14 mouse cellular contexts compared by ENCODE assay signal in genomic region chr4:91091910-91092309, GRCm38 (mm10).
A peak's percentile ranks its signal among the peaks of the same experiment; 100 is the strongest.
DNase-seq lines count a peak whose midpoint lies in the region; ATAC-seq and TF ChIP-seq lines count a peak whose summit lies in the region.
"Had no signal": no experiment of that assay in that cellular context is flagged by ENCODE, and none has a peak within 500 bp of the region (broad histone marks: within the 10 kb centered on the region; RNA-seq: fewer than 3 reads in every experiment).

No protein-coding gene starts in this region.

- 34% methylated on average over 3 of the region's 3 CpGs for WGBS in heart, postnatal 0 days
- WGBS in forebrain, embryonic 14.5 days: 60% methylated on average over 3 of the region's 3 CpGs
- WGBS in forebrain, embryonic 15.5 days: 44% methylated on average over 3 of the region's 3 CpGs
- WGBS in hindbrain, embryonic 16.5 days: 65% methylated on average over 3 of the region's 3 CpGs

- no peaks in the 10 kb centered on the region for H3K27me3 ChIP-seq in heart, postnatal 0 days (ENCODE audit: control insufficient read depth, insufficient read depth, low read length)
- no peaks in the 10 kb centered on the region for H3K27me3 ChIP-seq in forebrain, embryonic 14.5 days (replicated peaks; ENCODE audit: control insufficient read depth, insufficient read depth, low read length)
- no peaks in the 10 kb centered on the region for H3K27me3 ChIP-seq in forebrain, embryonic 15.5 days
- no peaks in the 10 kb centered on the region for H3K27me3 ChIP-seq in hindbrain, embryonic 16.5 days (replicated peaks; ENCODE audit: control insufficient read depth, insufficient read depth, low read length)
- H3K27me3 ChIP-seq: megakaryocyte, embryonic 14.5 days had no signal

- H3K4me3 ChIP-seq in heart, postnatal 0 days (ENCODE audit: low read depth, low read length): no peak overlapping the region
- no peak overlapping the region for H3K4me3 ChIP-seq in forebrain, embryonic 14.5 days (ENCODE audit: low read depth, low read length)
- no peak overlapping the region for H3K4me3 ChIP-seq in forebrain, embryonic 15.5 days
- H3K4me3 ChIP-seq in hindbrain, embryonic 16.5 days (ENCODE audit: low read length): no peak overlapping the region
- H3K4me3 ChIP-seq: megakaryocyte, embryonic 14.5 days; myocyte had no signal

- H3K36me3 ChIP-seq in heart, postnatal 0 days (replicated peaks; ENCODE audit: control insufficient read depth, insufficient read depth, low read length): no peaks in the 10 kb centered on the region
- no peaks in the 10 kb centered on the region for H3K36me3 ChIP-seq in forebrain, embryonic 14.5 days (ENCODE audit: control insufficient read depth, insufficient read depth, low read length)
- no peaks in the 10 kb centered on the region for H3K36me3 ChIP-seq in forebrain, embryonic 15.5 days
- no peaks in the 10 kb centered on the region for H3K36me3 ChIP-seq in hindbrain, embryonic 16.5 days (ENCODE audit: control insufficient read depth, insufficient read depth, low read length)

- no peak overlapping the region for H3K4me2 ChIP-seq in heart, postnatal 0 days (ENCODE audit: low read depth, low read length)
- no peak overlapping the region for H3K4me2 ChIP-seq in forebrain, embryonic 14.5 days (ENCODE audit: low read length)
- H3K4me2 ChIP-seq in forebrain, embryonic 15.5 days (replicated peaks): 0 out of 2 replicates have a peak overlapping the region, but pooled peaks have one; percentile 1
- H3K4me2 ChIP-seq in hindbrain, embryonic 16.5 days (ENCODE audit: low read length): no peak overlapping the region
- H3K4me2 ChIP-seq: liver, embryonic 11.5 days had no signal

- 0 out of 2 replicates have a peak, but pooled peaks have one; percentile 26 for TF ChIP-seq EP300 in heart, postnatal 0 days (IDR thresholded peaks at IDR 0.05; ENCODE audit: low read depth)

- ATAC-seq in heart, postnatal 0 days (ENCODE audit: insufficient read depth, low read depth): no peak
- peak; percentile 31 for ATAC-seq in forebrain, embryonic 14.5 days
- ATAC-seq in forebrain, embryonic 15.5 days (replicated peaks): peak; percentile 61
- peak; percentile 43 for ATAC-seq in hindbrain, embryonic 16.5 days
- ATAC-seq: intestine, postnatal 0 days had no signal

- no peak for TF ChIP-seq CTCF in heart, postnatal 0 days (IDR thresholded peaks at IDR 0.05; ENCODE audit: low read depth)

- no peak overlapping the region for H3K9ac ChIP-seq in heart, postnatal 0 days (replicated peaks; ENCODE audit: low read depth, low read length)
- H3K9ac ChIP-seq in forebrain, embryonic 14.5 days (ENCODE audit: low read length): no peak overlapping the region
- no peak overlapping the region for H3K9ac ChIP-seq in forebrain, embryonic 15.5 days (replicated peaks)
- no peak overlapping the region for H3K9ac ChIP-seq in hindbrain, embryonic 16.5 days (ENCODE audit: low read depth, low read length)

- DNase-seq in heart, postnatal 0 days (ENCODE audit: low spot score): no peak
- no peak for DNase-seq in heart, postnatal 4 days
- no peak for DNase-seq in forebrain, embryonic 14.5 days (ENCODE audit: low spot score)
- no peak for DNase-seq in kidney, adult 9 months
- DNase-seq in urinary bladder, postnatal 4 days (ENCODE audit: low spot score in 2 of 2): no peak
- DNase-seq: cerebellum, adult 8-10 months; lung, adult 18-20 months; thymus, postnatal 4 days had no signal

- H3K27ac ChIP-seq in heart, postnatal 0 days (ENCODE audit: low read depth): no peak overlapping the region
- H3K27ac ChIP-seq in forebrain, embryonic 14.5 days (ENCODE audit: low read depth, low read length): peak overlapping the region; percentile 77
- peak overlapping the region; percentile 86 for H3K27ac ChIP-seq in forebrain, embryonic 15.5 days (replicated peaks)
- no peak overlapping the region for H3K27ac ChIP-seq in hindbrain, embryonic 16.5 days (ENCODE audit: low read depth, low read length)

- H3K9me3 ChIP-seq in heart, postnatal 0 days (replicated peaks; ENCODE audit: control insufficient read depth, low read length): no peaks in the 10 kb centered on the region
- H3K9me3 ChIP-seq in forebrain, embryonic 14.5 days (replicated peaks; ENCODE audit: control insufficient read depth, low read length): no peaks in the 10 kb centered on the region
- no peaks in the 10 kb centered on the region for H3K9me3 ChIP-seq in forebrain, embryonic 15.5 days
- no peaks in the 10 kb centered on the region for H3K9me3 ChIP-seq in hindbrain, embryonic 16.5 days (ENCODE audit: control insufficient read depth, low read length)

- H3K4me1 ChIP-seq in heart, postnatal 0 days (ENCODE audit: control insufficient read depth, insufficient read depth): peaks cover 12% of the 10 kb centered on the region; the same call in 1 of the 2 replicates
- peaks cover 6% of the 10 kb centered on the region; the same call in 1 of the 2 replicates for H3K4me1 ChIP-seq in forebrain, embryonic 14.5 days (ENCODE audit: control insufficient read depth, insufficient read depth, low read length)
- H3K4me1 ChIP-seq in forebrain, embryonic 15.5 days: peaks cover 18% of the 10 kb centered on the region
- H3K4me1 ChIP-seq in hindbrain, embryonic 16.5 days (ENCODE audit: control insufficient read depth, insufficient read depth, low read depth, low read length): no peaks in the 10 kb centered on the region
- H3K4me1 ChIP-seq: megakaryocyte, embryonic 14.5 days had no signal

Comparison
In these comparisons a context has a peak if more than half of its experiments do, and no peak if none do; other contexts are left out.
1. H3K27ac ChIP-seq: peak in forebrain, embryonic 14.5 days (single experiment) and forebrain, embryonic 15.5 days (single experiment); none in heart, postnatal 0 days (single experiment) and hindbrain, embryonic 16.5 days (single experiment).